Mouse (Mus musculus) forebrain, embryonic 13.5 days (tissue): Measurements from ENCODE around the gene Ccl26. TPM values are rescaled to one million over a fixed set of nuclear protein-coding genes. Genes with fewer than 3 reads are reported as not detected.

ENCODE experiments used
- ATAC-seq: fragments of 200-750 bp; cut with Nextera tagmentation; 2 replicates; pipeline ENCODE4 v1.8.0; 2017
- H3K27ac ChIP-seq: fragments of 300-500 bp; sonication (generic); 2 replicates; pipeline ENCODE4 v1.5.1; 2015; ENCODE audit warnings: inconsistent platforms, mild to moderate bottlenecking, moderate library complexity
- H3K27me3 ChIP-seq: fragments of 300-500 bp; sonication (generic); 2 replicates; pipeline ENCODE4 v1.6.1; 2015; ENCODE audit warnings: mild to moderate bottlenecking, inconsistent platforms
- H3K36me3 ChIP-seq: fragments of 300-500 bp; sonication (generic); 2 replicates; pipeline ENCODE4 v1.6.1; 2015; ENCODE audit warnings: mild to moderate bottlenecking, inconsistent platforms; ENCODE audit not compliant: poor library complexity, severe bottlenecking
- H3K4me1 ChIP-seq: fragments of 300-500 bp; sonication (generic); 2 replicates; pipeline ENCODE4 v1.6.1; 2015; ENCODE audit warnings: inconsistent platforms
- H3K4me2 ChIP-seq: fragments of 300-500 bp; sonication (generic); 2 replicates; pipeline ENCODE4 v1.6.1; 2015; ENCODE audit warnings: inconsistent platforms, mild to moderate bottlenecking, moderate library complexity
- H3K4me3 ChIP-seq: fragments of 300-500 bp; sonication (generic); 2 replicates; pipeline ENCODE4 v1.5.1; 2015; ENCODE audit warnings: mild to moderate bottlenecking, inconsistent platforms
- H3K9ac ChIP-seq: fragments of 300-500 bp; sonication (generic); 2 replicates; pipeline ENCODE4 v1.6.1; 2015; ENCODE audit warnings: mild to moderate bottlenecking, inconsistent platforms
- H3K9me3 ChIP-seq: fragments of 300-500 bp; sonication (generic); replicated peaks from 2 replicates; pipeline ENCODE4 v1.6.1; 2016; ENCODE audit warnings: inconsistent platforms
- WGBS: fragments of 180-500 bp; shearing (Covaris S2); methylation state at CpG from one replicate; pipeline ENCODE4 v1.1.7; 2015; 5-methylcytosine and 5-hydroxymethylcytosine counted together
- polyA plus RNA-seq: library from polyadenylated mRNA; unstranded; fragments of >200 nt; fragmentation: Nextera tagmentation; extraction: Ambion mirVana; gene quantifications from 2 replicates; pipeline ENCODE4 v1.2.1, GENCODE M21; 2015

Ccl26 gene
- polyA plus RNA-seq, 1 experiment from 2014 or later: not detected

GRCm38 (mm10) chr5:135533431-135533830, 29.9 kb downstream of the Ccl26 start:
- ATAC-seq: no peak
- Histone ChIP-seq H3K4me2 (no peak overlapping the region), H3K27me3 (no peaks in the 10 kb centered on the region), H3K36me3 (no peaks in the 10 kb centered on the region), H3K9ac (no peak overlapping the region), H3K4me1 (no peaks in the 10 kb centered on the region), H3K9me3 (no peaks in the 10 kb centered on the region), H3K27ac (no peak overlapping the region), H3K4me3 (no peak overlapping the region)
- WGBS: 86% methylated on average over 10 of the region's 10 CpGs

- Histone ChIP-seq H3K9me3 (no peaks in the 10 kb centered on the region), H3K4me1 (no peaks in the 10 kb centered on the region), H3K36me3 (no peaks in the 10 kb centered on the region), H3K27ac (no peak overlapping the region), H3K4me3 (no peak overlapping the region), H3K4me2 (no peak overlapping the region), H3K9ac (no peak overlapping the region), H3K27me3 (no peaks in the 10 kb centered on the region)
- 85% methylated on average over 11 of the region's 11 CpGs for WGBS
- no peak for ATAC-seq
These were observed 32.0 kb downstream of the Ccl26 start for GRCm38 (mm10) chr5:135531306-135531845.

- WGBS: 90% methylated on average over 2 of the region's 2 CpGs
- H3K36me3 ChIP-seq: no peaks in the 10 kb centered on the region
- no peak overlapping the region for H3K27ac ChIP-seq
- H3K4me3 ChIP-seq: no peak overlapping the region
- H3K4me2 ChIP-seq: no peak overlapping the region
- H3K9ac ChIP-seq: no peak overlapping the region
- no peaks in the 10 kb centered on the region for H3K4me1 ChIP-seq
- no peak for ATAC-seq
- H3K27me3 ChIP-seq: no peaks in the 10 kb centered on the region
- no peaks in the 10 kb centered on the region for H3K9me3 ChIP-seq
These were observed 33.4 kb downstream of the Ccl26 start for GRCm38 (mm10) chr5:135529964-135530363.

- no peak overlapping the region for H3K9ac ChIP-seq
- ATAC-seq: no peak
- H3K4me1 ChIP-seq: no peaks in the 10 kb centered on the region
- H3K4me2 ChIP-seq: no peak overlapping the region
- no peaks in the 10 kb centered on the region for H3K27me3 ChIP-seq
- no peak overlapping the region for H3K4me3 ChIP-seq
- H3K27ac ChIP-seq: no peak overlapping the region
- no peaks in the 10 kb centered on the region for H3K36me3 ChIP-seq
- H3K9me3 ChIP-seq: no peaks in the 10 kb centered on the region
- 70% methylated on average over 3 of the region's 3 CpGs for WGBS
These were observed 34.1 kb downstream of the Ccl26 start for GRCm38 (mm10) chr5:135529310-135529709.

- no peak overlapping the region for H3K9ac ChIP-seq
- no peaks in the 10 kb centered on the region for H3K27me3 ChIP-seq
- H3K4me1 ChIP-seq: no peaks in the 10 kb centered on the region
- H3K36me3 ChIP-seq: no peaks in the 10 kb centered on the region
- H3K9me3 ChIP-seq: no peaks in the 10 kb centered on the region
- no peak for ATAC-seq
- no peak overlapping the region for H3K4me2 ChIP-seq
- H3K4me3 ChIP-seq: no peak overlapping the region
- 44% methylated on average over 7 of the region's 7 CpGs for whole genome bisulfite sequencing
- H3K27ac ChIP-seq: no peak overlapping the region
These were observed 35.4 kb downstream of the Ccl26 start for GRCm38 (mm10) chr5:135527986-135528385.

- H3K9me3 ChIP-seq: no peaks in the 10 kb centered on the region
- H3K27ac ChIP-seq: no peak overlapping the region
- 79% methylated on average over 11 of the region's 11 CpGs for WGBS
These were observed 38.5 kb downstream of the Ccl26 start for GRCm38 (mm10) chr5:135524660-135525560.

GRCm38 (mm10) chr5:135524087-135524486, 39.3 kb downstream of the Ccl26 start:
- 86% methylated on average over 2 of the region's 2 CpGs for WGBS
- no peak for ATAC-seq

More at GRCm38 (mm10) chr5:135524660-135525560, 38.5 kb downstream of the Ccl26 start:
- ATAC-seq: no peak
- Histone ChIP-seq H3K4me3 (no peak overlapping the region), H3K4me1 (no peaks in the 10 kb centered on the region), H3K4me2 (no peak overlapping the region), H3K27me3 (no peaks in the 10 kb centered on the region), H3K36me3 (no peaks in the 10 kb centered on the region), H3K9ac (no peak overlapping the region)

GRCm38 (mm10) chr5:135522111-135522722, 41.2 kb downstream of the Ccl26 start:
- Histone ChIP-seq H3K4me3 (no peak overlapping the region), H3K4me1 (no peaks in the 10 kb centered on the region), H3K36me3 (no peaks in the 10 kb centered on the region), H3K27ac (no peak overlapping the region), H3K9ac (no peak overlapping the region), H3K27me3 (no peaks in the 10 kb centered on the region), H3K9me3 (no peaks in the 10 kb centered on the region), H3K4me2 (no peak overlapping the region)
- ATAC-seq: no peak
- WGBS: 89% methylated on average over 9 of the region's 9 CpGs

More at GRCm38 (mm10) chr5:135524087-135524486, 39.3 kb downstream of the Ccl26 start:
- H3K9ac ChIP-seq: no peak overlapping the region
- no peaks in the 10 kb centered on the region for H3K9me3 ChIP-seq
- no peak overlapping the region for H3K4me2 ChIP-seq
- no peaks in the 10 kb centered on the region for H3K36me3 ChIP-seq
- no peaks in the 10 kb centered on the region for H3K27me3 ChIP-seq
- H3K27ac ChIP-seq: no peak overlapping the region
- no peaks in the 10 kb centered on the region for H3K4me1 ChIP-seq
- no peak overlapping the region for H3K4me3 ChIP-seq

- H3K9ac ChIP-seq: no peak overlapping the region
- peaks cover 12% of the 10 kb centered on the region; the same call in 1 of the 2 replicates for H3K9me3 ChIP-seq
- peaks cover 8% of the 10 kb centered on the region for H3K36me3 ChIP-seq
- ATAC-seq: no peak
- H3K27me3 ChIP-seq: no peaks in the 10 kb centered on the region
- 79% methylated on average over 5 of the region's 5 CpGs for WGBS
- no peak overlapping the region for H3K4me3 ChIP-seq
- H3K4me1 ChIP-seq: no peaks in the 10 kb centered on the region
- no peak overlapping the region for H3K27ac ChIP-seq
- H3K4me2 ChIP-seq: no peak overlapping the region
These were observed 46.0 kb downstream of the Ccl26 start for GRCm38 (mm10) chr5:135517348-135517883.

GRCm38 (mm10) chr5:135513131-135513530, 50.2 kb downstream of the Ccl26 start:
- Histone ChIP-seq H3K36me3 (peaks cover 8% of the 10 kb centered on the region), H3K27me3 (no peaks in the 10 kb centered on the region), H3K4me2 (no peak overlapping the region), H3K4me1 (peaks cover 4% of the 10 kb centered on the region), H3K4me3 (no peak overlapping the region), H3K27ac (no peak overlapping the region), H3K9ac (no peak overlapping the region), H3K9me3 (peaks cover 12% of the 10 kb centered on the region; the same call in 1 of the 2 replicates)
- WGBS: 64% methylated on average over 4 of the region's 4 CpGs
- no peak for ATAC-seq

GRCm38 (mm10) chr5:135511105-135511504, 52.3 kb downstream of the Ccl26 start:
- Histone ChIP-seq H3K27me3 (no peaks in the 10 kb centered on the region), H3K4me1 (peaks cover 19% of the 10 kb centered on the region), H3K9me3 (peaks cover 7% of the 10 kb centered on the region; the same call in 1 of the 2 replicates), H3K9ac (no peak overlapping the region), H3K4me2 (no peak overlapping the region), H3K27ac (no peak overlapping the region), H3K36me3 (no peaks in the 10 kb centered on the region; the same call in 1 of the 2 replicates), H3K4me3 (no peak overlapping the region)
- no peak for ATAC-seq
- WGBS: 67% methylated on average over 5 of the region's 5 CpGs
